Mouse (Mus musculus): Measurements from ENCODE around the gene Mgp. TPM values are rescaled to one million over a fixed set of nuclear protein-coding genes. Genes with fewer than 3 reads are reported as not detected.

Mgp gene
- polyA plus RNA-seq, 1 experiment, result 4.0 TPM

- Histone ChIP-seq H3K27ac (ENCODE audit: insufficient read depth, low read depth, low read length) (no peak overlapping the region), H3K4me1 (ENCODE audit: control insufficient read depth, insufficient read depth, low read length) (no peaks in the 10 kb centered on the region), H3K4me3 (ENCODE audit: insufficient read depth, low read length) (no peak overlapping the region)
- TF ChIP-seq CTCF (IDR thresholded peaks at IDR 0.05; ENCODE audit: low read depth, low read length) (no peak), POLR2A (IDR thresholded peaks at IDR 0.05; ENCODE audit: borderline replicate concordance, low read depth, low read length) (no peak)
Measured at GRCm38 (mm10) chr6:136883961-136884360, 8.3 kb upstream of the Mgp start.

GRCm38 (mm10) chr6:136883431-136883915, 7.8 kb upstream of the Mgp start:
- no peak overlapping the region for H3K4me3 ChIP-seq (ENCODE audit: insufficient read depth, low read length)
- H3K27ac ChIP-seq (ENCODE audit: insufficient read depth, low read depth, low read length), result no peak overlapping the region
- no peaks in the 10 kb centered on the region for H3K4me1 ChIP-seq (ENCODE audit: control insufficient read depth, insufficient read depth, low read length)
- TF ChIP-seq POLR2A (IDR thresholded peaks at IDR 0.05; ENCODE audit: borderline replicate concordance, low read depth, low read length) (no peak), CTCF (IDR thresholded peaks at IDR 0.05; ENCODE audit: low read depth, low read length) (no peak)

- Histone ChIP-seq H3K4me3 (ENCODE audit: insufficient read depth, low read length) (no peak overlapping the region), H3K4me1 (ENCODE audit: control insufficient read depth, insufficient read depth, low read length) (no peaks in the 10 kb centered on the region), H3K27ac (ENCODE audit: insufficient read depth, low read depth, low read length) (no peak overlapping the region)
- TF ChIP-seq POLR2A (IDR thresholded peaks at IDR 0.05; ENCODE audit: borderline replicate concordance, low read depth, low read length), result no peak
- no peak for TF ChIP-seq CTCF (IDR thresholded peaks at IDR 0.05; ENCODE audit: low read depth, low read length)
Measured at GRCm38 (mm10) chr6:136881678-136882077, 6.1 kb upstream of the Mgp start.

GRCm38 (mm10) chr6:136874599-136874998, 1.0 kb downstream of the Mgp start:
- Histone ChIP-seq H3K27ac (ENCODE audit: insufficient read depth, low read depth, low read length) (no peak overlapping the region), H3K4me1 (ENCODE audit: control insufficient read depth, insufficient read depth, low read length) (0 out of 2 replicates have a peak, but pooled peaks cover 2% of the 10 kb centered on the region), H3K4me3 (ENCODE audit: insufficient read depth, low read length) (no peak overlapping the region)
- no peak for TF ChIP-seq CTCF (IDR thresholded peaks at IDR 0.05; ENCODE audit: low read depth, low read length)
- no peak for TF ChIP-seq POLR2A (IDR thresholded peaks at IDR 0.05; ENCODE audit: borderline replicate concordance, low read depth, low read length)

- H3K4me3 ChIP-seq (ENCODE audit: insufficient read depth, low read length), result no peak overlapping the region
- H3K4me1 ChIP-seq (ENCODE audit: control insufficient read depth, insufficient read depth, low read length), result no peaks in the 10 kb centered on the region
- TF ChIP-seq POLR2A (IDR thresholded peaks at IDR 0.05; ENCODE audit: borderline replicate concordance, low read depth, low read length) (no peak), CTCF (IDR thresholded peaks at IDR 0.05; ENCODE audit: low read depth, low read length) (no peak)
- no peak overlapping the region for H3K27ac ChIP-seq (ENCODE audit: insufficient read depth, low read depth, low read length)
Measured at GRCm38 (mm10) chr6:136868921-136869320, 6.7 kb downstream of the Mgp start.

GRCm38 (mm10) chr6:136866150-136866549, 9.5 kb downstream of the Mgp start:
- Histone ChIP-seq H3K27ac (ENCODE audit: insufficient read depth, low read depth, low read length) (no peak overlapping the region), H3K4me1 (ENCODE audit: control insufficient read depth, insufficient read depth, low read length) (peaks cover 1% of the 10 kb centered on the region; the same call in 1 of the 2 replicates), H3K4me3 (ENCODE audit: insufficient read depth, low read length) (no peak overlapping the region)
- TF ChIP-seq POLR2A (IDR thresholded peaks at IDR 0.05; ENCODE audit: borderline replicate concordance, low read depth, low read length), result no peak
- no peak for TF ChIP-seq CTCF (IDR thresholded peaks at IDR 0.05; ENCODE audit: low read depth, low read length)

- TF ChIP-seq CTCF (IDR thresholded peaks at IDR 0.05; ENCODE audit: low read depth, low read length), result no peak
- no peak for TF ChIP-seq POLR2A (IDR thresholded peaks at IDR 0.05; ENCODE audit: borderline replicate concordance, low read depth, low read length)
- no peak overlapping the region for H3K27ac ChIP-seq (ENCODE audit: insufficient read depth, low read depth, low read length)
- no peak overlapping the region for H3K4me3 ChIP-seq (ENCODE audit: insufficient read depth, low read length)
- peaks cover 2% of the 10 kb centered on the region; the same call in 1 of the 2 replicates for H3K4me1 ChIP-seq (ENCODE audit: control insufficient read depth, insufficient read depth, low read length)
Measured at GRCm38 (mm10) chr6:136865360-136865759, 10.3 kb downstream of the Mgp start.

GRCm38 (mm10) chr6:136861020-136861419, 14.6 kb downstream of the Mgp start:
- H3K27ac ChIP-seq (ENCODE audit: insufficient read depth, low read depth, low read length), result no peak overlapping the region

GRCm38 (mm10) chr6:136858420-136858819, 17.2 kb downstream of the Mgp start:
- H3K4me1 ChIP-seq (ENCODE audit: control insufficient read depth, insufficient read depth, low read length), result peaks cover 11% of the 10 kb centered on the region
- no peak for TF ChIP-seq CTCF (IDR thresholded peaks at IDR 0.05; ENCODE audit: low read depth, low read length)
- no peak for TF ChIP-seq POLR2A (IDR thresholded peaks at IDR 0.05; ENCODE audit: borderline replicate concordance, low read depth, low read length)
- no peak overlapping the region for H3K4me3 ChIP-seq (ENCODE audit: insufficient read depth, low read length)
- H3K27ac ChIP-seq (ENCODE audit: insufficient read depth, low read depth, low read length), result no peak overlapping the region

More at GRCm38 (mm10) chr6:136861020-136861419, 14.6 kb downstream of the Mgp start:
- TF ChIP-seq POLR2A (IDR thresholded peaks at IDR 0.05; ENCODE audit: borderline replicate concordance, low read depth, low read length) (no peak), CTCF (IDR thresholded peaks at IDR 0.05; ENCODE audit: low read depth, low read length) (no peak)
- Histone ChIP-seq H3K4me3 (ENCODE audit: insufficient read depth, low read length) (no peak overlapping the region), H3K4me1 (ENCODE audit: control insufficient read depth, insufficient read depth, low read length) (peaks cover 7% of the 10 kb centered on the region)

- Histone ChIP-seq H3K4me1 (ENCODE audit: control insufficient read depth, insufficient read depth, low read length) (peaks cover 11% of the 10 kb centered on the region), H3K4me3 (ENCODE audit: insufficient read depth, low read length) (no peak overlapping the region), H3K27ac (ENCODE audit: insufficient read depth, low read depth, low read length) (no peak overlapping the region)
- TF ChIP-seq POLR2A (IDR thresholded peaks at IDR 0.05; ENCODE audit: borderline replicate concordance, low read depth, low read length) (no peak), CTCF (IDR thresholded peaks at IDR 0.05; ENCODE audit: low read depth, low read length) (no peak)
Measured at GRCm38 (mm10) chr6:136857873-136858260, 17.8 kb downstream of the Mgp start.

Data from bone marrow macrophage, adult 2 months (primary cell).